Mouse (Mus musculus): ENCODE measurements around the gene Trim17. TPM values are rescaled to one million over a fixed set of nuclear protein-coding genes. Genes with fewer than 3 reads are reported as not detected.

Gene Trim17
- 0.31 and 0.47 TPM in 2 replicates for polyA plus RNA-seq (2012; rRNA removed)

- H3K27me3 ChIP-seq (ENCODE audit: control insufficient read depth, insufficient read depth, low read length) = no peaks in the 10 kb centered on the region
- H3K4me3 ChIP-seq (ENCODE audit: control insufficient read depth, insufficient read depth, low read length) = peak within 1 kb of the TSS; percentile 61
- TF ChIP-seq POLR2A (IDR thresholded peaks at IDR 0.05; ENCODE audit: control insufficient read depth, extremely low read depth, insufficient read depth, low read length, poor library complexity) = peak; percentile 82; the same call in 1 of the 2 replicates
- TF ChIP-seq CTCF (IDR thresholded peaks at IDR 0.05; ENCODE audit: borderline replicate concordance, control insufficient read depth, extremely low read depth, insufficient read depth, low read length, poor library complexity) = peak; percentile 73; the same call in 1 of the 2 replicates
These were observed at the start of gene Trim17, which contains the start of gene Hist3h2a for GRCm38 (mm10) chr11:58954420-58955142. Gene Trim17, plus strand, starts transcription at chr11:58954685. Gene Hist3h2a, plus strand, starts transcription at chr11:58954685.

DNA sequence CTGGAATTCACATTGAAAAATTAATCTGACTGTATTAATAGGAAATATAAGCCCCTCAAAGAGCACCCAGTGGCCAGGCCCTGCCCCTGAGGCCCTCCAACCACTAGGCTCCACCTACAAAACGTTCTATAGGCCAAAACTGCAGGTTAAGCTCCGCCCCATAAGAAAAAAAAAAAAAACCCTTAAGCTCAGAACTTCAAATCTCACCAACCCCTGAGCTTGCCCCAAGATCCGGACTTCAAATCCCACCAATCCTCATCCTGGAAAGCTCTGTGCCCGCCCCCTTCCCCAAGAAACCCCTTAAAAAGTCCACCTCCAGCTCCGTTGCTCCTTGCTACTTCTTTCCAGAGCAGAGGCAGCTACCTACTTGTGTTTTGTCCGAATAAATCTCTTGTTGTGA lies 49.6 kb upstream of the Trim17 start:
- Histone ChIP-seq H3K36me3 (ENCODE audit: control insufficient read depth, insufficient read depth, low read length) (peaks cover 14% of the 10 kb centered on the region), H3K4me1 (replicated peaks; ENCODE audit: control insufficient read depth, insufficient read depth, low read length) (peaks cover 5% of the 10 kb centered on the region), H3K4me3 (ENCODE audit: control insufficient read depth, insufficient read depth, low read length) (no peak overlapping the region), H3K27ac (ENCODE audit: control insufficient read depth, insufficient read depth, low read length) (no peak overlapping the region), H3K27me3 (ENCODE audit: control insufficient read depth, insufficient read depth, low read length) (no peaks in the 10 kb centered on the region)
- no peak for DNase-seq
- TF ChIP-seq CTCF (IDR thresholded peaks at IDR 0.05; ENCODE audit: borderline replicate concordance, control insufficient read depth, extremely low read depth, insufficient read depth, low read length, poor library complexity) (no peak), POLR2A (IDR thresholded peaks at IDR 0.05; ENCODE audit: control insufficient read depth, extremely low read depth, insufficient read depth, low read length, poor library complexity) (no peak)
- 79% methylated on average over 6 of the region's 6 CpGs for WGBS

More at GRCm38 (mm10) chr11:58954420-58955142, at the start of gene Trim17, which contains the start of gene Hist3h2a:
- no peaks in the 10 kb centered on the region; the same call in 1 of the 2 replicates for H3K36me3 ChIP-seq (ENCODE audit: control insufficient read depth, insufficient read depth, low read length)
- peaks cover 20% of the 10 kb centered on the region for H3K4me1 ChIP-seq (replicated peaks; ENCODE audit: control insufficient read depth, insufficient read depth, low read length)
- under 1% methylated on average over 49 of the region's 49 CpGs for WGBS
- H3K27ac ChIP-seq (ENCODE audit: control insufficient read depth, insufficient read depth, low read length) = peak within 1 kb of the TSS; percentile 95
- peak; percentile 86 for DNase-seq

GRCm38 (mm10) chr11:58913776-58914175 lies 40.7 kb upstream of the Trim17 start:
- TF ChIP-seq POLR2A (IDR thresholded peaks at IDR 0.05; ENCODE audit: control insufficient read depth, extremely low read depth, insufficient read depth, low read length, poor library complexity) = no peak
- TF ChIP-seq CTCF (IDR thresholded peaks at IDR 0.05; ENCODE audit: borderline replicate concordance, control insufficient read depth, extremely low read depth, insufficient read depth, low read length, poor library complexity) = no peak
- Histone ChIP-seq H3K27ac (ENCODE audit: control insufficient read depth, insufficient read depth, low read length) (no peak overlapping the region), H3K27me3 (ENCODE audit: control insufficient read depth, insufficient read depth, low read length) (no peaks in the 10 kb centered on the region), H3K4me3 (ENCODE audit: control insufficient read depth, insufficient read depth, low read length) (no peak overlapping the region), H3K36me3 (ENCODE audit: control insufficient read depth, insufficient read depth, low read length) (no peaks in the 10 kb centered on the region), H3K4me1 (replicated peaks; ENCODE audit: control insufficient read depth, insufficient read depth, low read length) (peaks cover 14% of the 10 kb centered on the region)
- no peak for DNase-seq
- WGBS = 92% methylated on average over 1 of the region's 1 CpGs

DNA sequence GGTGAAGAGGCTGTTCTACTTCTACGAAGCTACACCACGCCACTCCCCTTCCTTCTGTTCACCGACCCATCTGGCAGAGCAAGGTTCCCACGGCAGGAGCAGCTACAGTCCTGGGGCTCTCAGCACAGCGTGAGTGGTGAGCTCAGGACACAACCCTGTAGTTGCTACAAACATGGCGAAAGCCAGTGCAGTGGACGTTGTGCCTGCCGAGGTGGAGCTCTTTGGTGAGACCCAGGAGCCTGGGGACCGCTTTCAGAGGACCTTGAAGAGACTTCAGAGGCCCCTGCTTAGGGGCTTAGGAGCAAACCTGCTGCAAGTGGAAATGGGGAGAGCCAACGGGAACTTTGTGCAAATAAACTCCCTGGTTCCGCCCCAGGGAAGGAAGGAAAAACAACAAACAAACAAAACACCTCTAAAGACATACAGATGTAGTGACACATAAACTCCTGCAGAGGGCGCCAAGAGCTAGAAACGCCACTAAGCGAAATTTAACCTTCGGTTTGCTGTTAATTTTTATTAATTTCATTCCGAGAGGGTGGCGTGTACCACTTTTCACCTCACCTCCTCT lies 39.9 kb upstream of the Trim17 start:
- WGBS = 5% methylated on average over 17 of the region's 17 CpGs
- H3K4me3 ChIP-seq (ENCODE audit: control insufficient read depth, insufficient read depth, low read length) = peak overlapping the region; percentile 44
- DNase-seq = peak; percentile 26

GRCm38 (mm10) chr11:58916879-58917744 lies 37.4 kb upstream of the Trim17 start:
- no peak overlapping the region for H3K27ac ChIP-seq (ENCODE audit: control insufficient read depth, insufficient read depth, low read length)
- WGBS = 57% methylated on average over 14 of the region's 14 CpGs

More for the DNA sequence above, 39.9 kb upstream of the Trim17 start:
- H3K27ac ChIP-seq (ENCODE audit: control insufficient read depth, insufficient read depth, low read length) = no peak overlapping the region
- no peaks in the 10 kb centered on the region for H3K27me3 ChIP-seq (ENCODE audit: control insufficient read depth, insufficient read depth, low read length)
- peak; percentile 44; the same call in 1 of the 2 replicates for TF ChIP-seq CTCF (IDR thresholded peaks at IDR 0.05; ENCODE audit: borderline replicate concordance, control insufficient read depth, extremely low read depth, insufficient read depth, low read length, poor library complexity)
- no peak for TF ChIP-seq POLR2A (IDR thresholded peaks at IDR 0.05; ENCODE audit: control insufficient read depth, extremely low read depth, insufficient read depth, low read length, poor library complexity)
- H3K4me1 ChIP-seq (replicated peaks; ENCODE audit: control insufficient read depth, insufficient read depth, low read length) = peaks cover 22% of the 10 kb centered on the region
- no peaks in the 10 kb centered on the region for H3K36me3 ChIP-seq (ENCODE audit: control insufficient read depth, insufficient read depth, low read length)

More at GRCm38 (mm10) chr11:58916879-58917744, 37.4 kb upstream of the Trim17 start:
- peak; percentile 80 for DNase-seq
- Histone ChIP-seq H3K4me3 (ENCODE audit: control insufficient read depth, insufficient read depth, low read length) (no peak overlapping the region), H3K27me3 (ENCODE audit: control insufficient read depth, insufficient read depth, low read length) (no peaks in the 10 kb centered on the region), H3K4me1 (replicated peaks; ENCODE audit: control insufficient read depth, insufficient read depth, low read length) (peaks cover 27% of the 10 kb centered on the region), H3K36me3 (ENCODE audit: control insufficient read depth, insufficient read depth, low read length) (no peaks in the 10 kb centered on the region)
- TF ChIP-seq CTCF (IDR thresholded peaks at IDR 0.05; ENCODE audit: borderline replicate concordance, control insufficient read depth, extremely low read depth, insufficient read depth, low read length, poor library complexity) (peak; percentile 66; the same call in 1 of the 2 replicates), POLR2A (IDR thresholded peaks at IDR 0.05; ENCODE audit: control insufficient read depth, extremely low read depth, insufficient read depth, low read length, poor library complexity) (no peak)

Measured in thymus, adult 2 months (tissue).